Mouse (Mus musculus): ENCODE results near the gene Lyg2. TPM values are rescaled to one million over a fixed set of nuclear protein-coding genes. Genes with fewer than 3 reads are reported as not detected.

Lyg2 gene
- polyA plus RNA-seq, 1 experiment from 2014 or later: not detected

Other genes with a start within 250 kb of the Lyg2 start
- 0.66 and 0.68 TPM in 2 replicates for gene 2010300C02Rik, start 196.4 kb downstream of the Lyg2 start, polyA plus RNA-seq (2016; fragmentation: Nextera tagmentation; extraction: Ambion mirVana)
- 8.6 and 10.4 TPM in 2 replicates for gene Tsga10, start 50.1 kb downstream of the Lyg2 start, polyA plus RNA-seq (2016; fragmentation: Nextera tagmentation; extraction: Ambion mirVana)
- gene Lipt1, start 44.8 kb downstream of the Lyg2 start, polyA plus RNA-seq (2016; fragmentation: Nextera tagmentation; extraction: Ambion mirVana): 9.4 and 9.8 TPM in 2 replicates
- gene Mitd1, start 26.1 kb downstream of the Lyg2 start, polyA plus RNA-seq (2016; fragmentation: Nextera tagmentation; extraction: Ambion mirVana): 23.6 and 27.8 TPM in 2 replicates
- 252 and 263 TPM in 2 replicates for gene Mrpl30, start 26.0 kb downstream of the Lyg2 start, polyA plus RNA-seq (2016; fragmentation: Nextera tagmentation; extraction: Ambion mirVana)
- gene Lyg1, start 41.3 kb upstream of the Lyg2 start, polyA plus RNA-seq (2016; fragmentation: Nextera tagmentation; extraction: Ambion mirVana): not detected in 2 replicates
- 134 and 140 TPM in 2 replicates for gene Txndc9, start 81.4 kb upstream of the Lyg2 start, polyA plus RNA-seq (2016; fragmentation: Nextera tagmentation; extraction: Ambion mirVana)
- 28.4 and 28.5 TPM in 2 replicates for gene Eif5b, start 81.5 kb upstream of the Lyg2 start, polyA plus RNA-seq (2016; fragmentation: Nextera tagmentation; extraction: Ambion mirVana)
- 36.0 and 39.2 TPM in 2 replicates for gene Rev1, start 213.3 kb upstream of the Lyg2 start, polyA plus RNA-seq (2016; fragmentation: Nextera tagmentation; extraction: Ambion mirVana)